Mouse (Mus musculus): ENCODE data around the gene Stat6.
"Not testable (repeated sequence)": the region's sequence is repeated elsewhere in the genome, so short reads cannot be mapped to it uniquely, and the experiment has no call there.

Gene Stat6

GRCm38 (mm10) chr10:127654970-127655579 lies 12.3 kb downstream of the Stat6 start:
- no peak for DNase-seq

- DNase-seq, result not testable (repeated sequence)
These were observed 14.8 kb downstream of the Stat6 start for GRCm38 (mm10) chr10:127657617-127658016.

- DNase-seq, result no peak
These were observed 15.3 kb downstream of the Stat6 start for GRCm38 (mm10) chr10:127658076-127658475.

- DNase-seq, result no peak
These were observed 16.8 kb downstream of the Stat6 start for GRCm38 (mm10) chr10:127659551-127659950.

GRCm38 (mm10) chr10:127661291-127661914 lies 18.6 kb downstream of the Stat6 start:
- peak; percentile 33 to 50 for DNase-seq

- peak; percentile 72 to 76 for DNase-seq
These were observed 19.3 kb downstream of the Stat6 start for GRCm38 (mm10) chr10:127661915-127662663.

- DNase-seq, result peak; percentile 34 to 57
These were observed 20.0 kb downstream of the Stat6 start for GRCm38 (mm10) chr10:127662666-127663253.

- peak in 1 of 2 experiments; percentile 37 for DNase-seq
These were observed 20.8 kb downstream of the Stat6 start for GRCm38 (mm10) chr10:127663590-127663989.

- no peak for DNase-seq
These were observed 21.4 kb downstream of the Stat6 start for GRCm38 (mm10) chr10:127664166-127664565.

GRCm38 (mm10) chr10:127664891-127665290 lies 22.1 kb downstream of the Stat6 start:
- no peak for DNase-seq

- DNase-seq, result peak; percentile 44 to 50
These were observed 22.8 kb downstream of the Stat6 start for GRCm38 (mm10) chr10:127665366-127666181.

GRCm38 (mm10) chr10:127666501-127667268 lies 23.9 kb downstream of the Stat6 start, which contains the start of gene Nemp1:
Nemp1 (plus strand) TSS chr10:127666901.
- DNase-seq, result peak; percentile 87 to 89

- DNase-seq, result peak; percentile 73 to 79
These were observed 24.7 kb downstream of the Stat6 start for GRCm38 (mm10) chr10:127667269-127668092.

- DNase-seq, result peak; percentile 75 to 77
These were observed 25.6 kb downstream of the Stat6 start, which contains the start of gene Nab2 for GRCm38 (mm10) chr10:127668093-127669050. Nab2 (minus strand) TSS chr10:127668568.

- DNase-seq, result peak in 1 of 2 experiments; percentile 35
These were observed 26.4 kb downstream of the Stat6 start for GRCm38 (mm10) chr10:127669170-127669569.

- DNase-seq, result no peak
These were observed 27.4 kb downstream of the Stat6 start for GRCm38 (mm10) chr10:127670185-127670584.

- peak in 1 of 2 experiments; percentile 41 for DNase-seq
These were observed 28.5 kb downstream of the Stat6 start for GRCm38 (mm10) chr10:127671276-127671675.

GRCm38 (mm10) chr10:127674046-127674655 lies 31.4 kb downstream of the Stat6 start:
- DNase-seq, result no peak

All from cerebellum, adult 18-20 months (tissue).